In the genomic region with DNA sequence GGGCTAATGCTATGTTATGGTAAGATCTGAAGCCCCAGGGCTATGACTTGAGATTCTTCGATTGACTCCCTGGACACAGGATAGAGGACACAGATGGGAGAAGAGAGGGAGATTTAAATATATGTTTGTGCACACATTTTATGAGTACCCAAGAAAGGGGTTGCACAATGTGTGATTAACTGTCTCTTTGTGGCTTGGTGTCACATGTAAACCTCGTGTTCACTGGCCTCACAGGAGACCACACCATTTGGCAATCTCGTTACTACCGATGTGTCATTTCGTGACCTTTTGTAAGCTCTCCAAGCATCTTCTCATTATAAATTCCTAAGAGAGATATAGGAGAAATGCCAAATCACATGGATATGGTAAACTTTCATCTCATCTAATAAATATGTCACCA, we compare ENCODE assay signal across 16 mouse cellular contexts. TPM values are rescaled to one million over a fixed set of nuclear protein-coding genes. Genes with fewer than 3 reads are reported as not detected.
"Had no signal": no experiment of that assay in that cellular context is flagged by ENCODE, and none has a peak within 500 bp of the region (broad histone marks: within the 10 kb centered on the region; RNA-seq: fewer than 3 reads in every experiment).

No protein-coding gene starts in this region.

- H3K27me3 ChIP-seq: limb, embryonic 13.5 days; midbrain, embryonic 13.5 days; neural tube, embryonic 12.5 days had no signal

- H3K9ac ChIP-seq: limb, embryonic 13.5 days; lung, embryonic 14.5 days; midbrain, embryonic 13.5 days; neural tube, embryonic 12.5 days had no signal

- H3K4me2 ChIP-seq: limb, embryonic 13.5 days; liver, embryonic 11.5 days; lung, embryonic 14.5 days; midbrain, embryonic 13.5 days; neural tube, embryonic 12.5 days had no signal

- H3K27ac ChIP-seq: limb, embryonic 13.5 days; midbrain, embryonic 13.5 days; neural tube, embryonic 12.5 days; stomach, postnatal 0 days had no signal

- H3K4me3 ChIP-seq: limb, embryonic 13.5 days; midbrain, embryonic 13.5 days; neural tube, embryonic 12.5 days had no signal

- DNase-seq: kidney, adult 8-10 months; kidney, postnatal 25 days; left cerebral cortex, postnatal 4 days; lung, embryonic 14.5 days; lung, postnatal 14 days; thymus, postnatal 4 days had no signal

- H3K4me1 ChIP-seq: limb, embryonic 13.5 days; midbrain, embryonic 13.5 days; neural tube, embryonic 12.5 days had no signal

- H3K36me3 ChIP-seq: limb, embryonic 13.5 days; neural tube, embryonic 12.5 days had no signal

- ATAC-seq: intestine, postnatal 0 days; midbrain, embryonic 13.5 days had no signal

- H3K9me3 ChIP-seq: limb, embryonic 13.5 days; midbrain, embryonic 13.5 days; neural tube, embryonic 12.5 days had no signal

RNA-seq across cellular contexts. Expression of a gene that starts 1.8 kb away (rescaled TPM):
- total RNA-seq: left cerebral cortex, postnatal 10 days; midbrain, postnatal 0 days had no signal
- polyA plus RNA-seq: limb, embryonic 13.5 days; midbrain, embryonic 13.5 days; stomach, postnatal 0 days had no signal

RNA-seq across cellular contexts. Expression of a gene that starts 9.5 kb away (rescaled TPM):
- total RNA-seq: layer of hippocampus, postnatal 36 days; midbrain, postnatal 0 days had no signal

RNA-seq across cellular contexts. Expression of a gene that starts 33.1 kb away (rescaled TPM):
- total RNA-seq: layer of hippocampus, postnatal 36 days; left cerebral cortex, postnatal 10 days; left cerebral cortex, postnatal 4 days; midbrain, postnatal 0 days; neutrophil, adult 5-6 weeks had no signal
